8 mouse cellular contexts compared by ENCODE assay signal in the genomic region with DNA sequence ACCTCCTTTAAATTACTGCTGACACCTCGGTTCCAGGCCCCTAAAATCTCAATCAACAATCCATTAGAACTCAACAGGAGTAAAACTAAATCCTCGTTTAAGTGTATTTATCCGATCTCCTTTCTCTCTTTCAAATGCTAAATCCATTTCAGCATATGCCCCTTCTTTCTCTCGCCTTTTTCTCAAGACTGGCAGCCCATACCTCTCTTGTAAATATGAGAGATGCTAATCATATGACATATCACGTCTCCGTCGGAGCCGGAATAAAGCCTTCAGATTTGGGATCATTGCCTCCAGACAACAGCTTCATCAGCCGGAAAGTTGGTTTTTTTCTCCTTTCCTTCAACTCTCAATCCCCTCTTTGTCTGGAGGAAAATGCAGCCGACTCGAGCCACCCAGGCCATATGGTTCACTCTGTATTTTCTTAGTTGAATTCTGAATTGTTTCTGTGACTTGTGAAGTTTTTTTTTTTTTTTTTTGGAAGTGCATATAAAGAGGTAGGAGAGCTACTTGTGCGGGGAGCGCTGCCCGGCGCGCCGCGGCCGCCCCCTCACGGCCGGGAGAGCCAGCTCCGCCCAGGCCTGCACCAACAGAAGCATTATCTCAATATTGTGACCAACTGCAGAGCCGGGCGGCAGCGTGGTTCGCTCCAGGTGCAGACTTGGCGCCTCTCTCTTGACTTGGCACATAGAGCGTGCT. TPM values are rescaled to one million over a fixed set of nuclear protein-coding genes. Genes with fewer than 3 reads are reported as not detected.
DNase-seq lines count a peak whose midpoint lies in the region; ATAC-seq and TF ChIP-seq lines count a peak whose summit lies in the region.

No protein-coding gene starts in this region.

- no peak for ATAC-seq in hindbrain, postnatal 0 days

- no peaks in the 10 kb centered on the region for H3K36me3 ChIP-seq in embryonic facial prominence, embryonic 10.5 days (replicated peaks)
- no peaks in the 10 kb centered on the region for H3K36me3 ChIP-seq in hindbrain, postnatal 0 days (ENCODE audit: insufficient read depth, low read length)

- WGBS in embryonic facial prominence, embryonic 10.5 days: under 1% methylated on average over 28 of the region's 28 CpGs
- WGBS in hindbrain, postnatal 0 days: 2% methylated on average over 28 of the region's 28 CpGs

- TF ChIP-seq CTCF in hindbrain, postnatal 0 days (IDR thresholded peaks at IDR 0.05; ENCODE audit: low read depth): no peak

- peaks cover 21% of the 10 kb centered on the region for H3K4me1 ChIP-seq in embryonic facial prominence, embryonic 10.5 days
- H3K4me1 ChIP-seq in hindbrain, postnatal 0 days (ENCODE audit: insufficient read depth, low read length): no peaks in the 10 kb centered on the region

- H3K27me3 ChIP-seq in embryonic facial prominence, embryonic 10.5 days (replicated peaks; ENCODE audit: low read depth, poor library complexity, severe bottlenecking): peaks cover 85% of the 10 kb centered on the region
- peaks cover 43% of the 10 kb centered on the region for H3K27me3 ChIP-seq in hindbrain, postnatal 0 days (ENCODE audit: insufficient read depth, low read length)

- H3K9me3 ChIP-seq in embryonic facial prominence, embryonic 10.5 days: no peaks in the 10 kb centered on the region
- no peaks in the 10 kb centered on the region for H3K9me3 ChIP-seq in hindbrain, postnatal 0 days (ENCODE audit: low read length)

- peak overlapping the region; percentile 46 for H3K4me2 ChIP-seq in hindbrain, postnatal 0 days (ENCODE audit: low read depth, low read length)

- no peak overlapping the region for H3K27ac ChIP-seq in embryonic facial prominence, embryonic 10.5 days (replicated peaks)
- no peak overlapping the region for H3K27ac ChIP-seq in hindbrain, postnatal 0 days

- DNase-seq in kidney, adult 9 months: peak; percentile 17
- DNase-seq in kidney, postnatal 14 days: no peak
- DNase-seq in embryonic facial prominence, embryonic 10.5 days (ENCODE audit: low spot score): peak; percentile 63
- no peak for DNase-seq in hindbrain, postnatal 0 days (ENCODE audit: low spot score)
- peak; percentile 65 for DNase-seq in mesoderm, embryonic 11.5 days (ENCODE audit: low read depth, low spot score)
- DNase-seq in urinary bladder, adult 18-20 months (ENCODE audit: low spot score in 2 of 2): no peak
- no peak for DNase-seq in left cerebral cortex, postnatal 14 days (ENCODE audit: low spot score in 2 of 2)
- DNase-seq in spleen, postnatal 14 days (ENCODE audit: low spot score in 2 of 2): no peak

- intact Hi-C loops in left cerebral cortex, postnatal 14 days (cut with DNase I): loop anchor here (2.0 to 10.0 kb wide), 2 partner anchors 133 to 209 kb away; a partner anchor contains a TSS

- H3K9ac ChIP-seq in hindbrain, postnatal 0 days (replicated peaks; ENCODE audit: low read length): no peak overlapping the region

- H3K4me3 ChIP-seq in embryonic facial prominence, embryonic 10.5 days: peak overlapping the region; percentile 46
- peak overlapping the region; percentile 29 for H3K4me3 ChIP-seq in hindbrain, postnatal 0 days (ENCODE audit: low read length)

RNA-seq across cellular contexts. Expression of a gene that starts 7.1 kb away (rescaled TPM):
- polyA plus RNA-seq in embryonic facial prominence, embryonic 10.5 days (2016; fragmentation: Nextera tagmentation; extraction: Ambion mirVana): 3.2 and 7.0 TPM in 2 replicates
- total RNA-seq in hindbrain, postnatal 0 days (2014; rRNA removed): 2.6 and 3.3 TPM in 2 replicates
- polyA plus RNA-seq in hindbrain, postnatal 0 days (2015; fragmentation: Nextera tagmentation; extraction: Ambion mirVana): 0.85 and 1.1 TPM in 2 replicates
- under 1 TPM; 0.35 to 0.53 TPM for total RNA-seq in left cerebral cortex, postnatal 14 days (2021)

Comparison
In these comparisons a context has a peak if more than half of its experiments do, and no peak if none do; other contexts are left out.
1. DNase-seq: peak in kidney, adult 9 months (single experiment), embryonic facial prominence, embryonic 10.5 days (single experiment) and mesoderm, embryonic 11.5 days (single experiment); none in kidney, postnatal 14 days (single experiment), hindbrain, postnatal 0 days (single experiment), urinary bladder, adult 18-20 months (0 of 2), left cerebral cortex, postnatal 14 days (0 of 2) and spleen, postnatal 14 days (0 of 2).